Comparison of ENCODE assay signal across 9 mouse cellular contexts in the genomic region with DNA sequence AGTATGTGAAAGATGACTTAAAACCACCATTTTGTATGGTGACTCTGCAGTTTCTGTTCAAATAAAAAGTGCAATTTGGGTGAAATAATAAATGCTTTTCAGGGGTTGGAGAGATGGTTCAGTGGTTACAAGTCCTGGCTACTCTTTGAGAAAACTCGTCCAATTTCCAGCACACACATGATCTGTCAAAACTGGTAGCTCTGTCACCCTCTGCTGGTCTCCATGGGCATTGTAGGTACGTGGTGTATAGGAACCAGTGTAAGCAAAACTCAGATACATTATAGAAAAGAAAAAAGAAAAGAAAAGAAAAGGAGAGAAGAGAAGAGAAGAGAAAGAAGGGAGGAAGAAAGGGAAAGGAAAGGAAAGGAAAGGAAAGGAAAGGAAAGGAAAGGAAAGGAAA.
DNase-seq lines count a peak whose midpoint lies in the region; ATAC-seq and TF ChIP-seq lines count a peak whose summit lies in the region.
"Had no signal": no experiment of that assay in that cellular context is flagged by ENCODE, and none has a peak within 500 bp of the region (broad histone marks: within the 10 kb centered on the region; RNA-seq: fewer than 3 reads in every experiment).

No protein-coding gene starts in this region.

- H3K4me1 ChIP-seq in midbrain, embryonic 14.5 days (ENCODE audit: control insufficient read depth, insufficient read depth, low read length) = no peaks in the 10 kb centered on the region
- no peaks in the 10 kb centered on the region for H3K4me1 ChIP-seq in midbrain, embryonic 13.5 days (replicated peaks)
- no peaks in the 10 kb centered on the region for H3K4me1 ChIP-seq in hindbrain, postnatal 0 days (ENCODE audit: insufficient read depth, low read length)
- H3K4me1 ChIP-seq: liver, embryonic 15.5 days had no signal

- H3K4me3 ChIP-seq in midbrain, embryonic 14.5 days (replicated peaks; ENCODE audit: low read depth, low read length) = no peak overlapping the region
- no peak overlapping the region for H3K4me3 ChIP-seq in midbrain, embryonic 13.5 days (replicated peaks)
- no peak overlapping the region for H3K4me3 ChIP-seq in hindbrain, postnatal 0 days (ENCODE audit: low read length)
- H3K4me3 ChIP-seq: liver, embryonic 15.5 days had no signal

- WGBS in midbrain, embryonic 14.5 days = 26% methylated on average over 2 of the region's 2 CpGs
- 26% methylated on average over 2 of the region's 2 CpGs for WGBS in midbrain, embryonic 13.5 days
- WGBS in hindbrain, postnatal 0 days = 32% methylated on average over 2 of the region's 2 CpGs

- no peak overlapping the region for H3K4me2 ChIP-seq in midbrain, embryonic 14.5 days (ENCODE audit: low read length)
- H3K4me2 ChIP-seq in midbrain, embryonic 13.5 days (replicated peaks) = no peak overlapping the region
- H3K4me2 ChIP-seq in hindbrain, postnatal 0 days (ENCODE audit: low read depth, low read length) = no peak overlapping the region
- H3K4me2 ChIP-seq: liver, embryonic 15.5 days had no signal

- no peak for ATAC-seq in midbrain, embryonic 14.5 days (ENCODE audit: low FRiP score, low TSS enrichment)
- no peak for ATAC-seq in midbrain, embryonic 13.5 days
- no peak for ATAC-seq in hindbrain, postnatal 0 days
- ATAC-seq in megakaryocyte-erythroid progenitor cell, adult 5-6 weeks (replicated peaks; ENCODE audit: low FRiP score, low TSS enrichment, poor library complexity, severe bottlenecking) = peak; percentile 63; the same call in 1 of the 2 replicates

- peak; percentile 54 for TF ChIP-seq CTCF in hindbrain, postnatal 0 days (IDR thresholded peaks at IDR 0.05; ENCODE audit: low read depth)

- H3K36me3 ChIP-seq in midbrain, embryonic 14.5 days (ENCODE audit: control insufficient read depth, insufficient read depth, low read length) = no peaks in the 10 kb centered on the region
- no peaks in the 10 kb centered on the region for H3K36me3 ChIP-seq in midbrain, embryonic 13.5 days
- no peaks in the 10 kb centered on the region for H3K36me3 ChIP-seq in hindbrain, postnatal 0 days (ENCODE audit: insufficient read depth, low read length)
- H3K36me3 ChIP-seq: liver, embryonic 15.5 days had no signal

- H3K9me3 ChIP-seq in midbrain, embryonic 14.5 days (ENCODE audit: control insufficient read depth, low read length) = no peaks in the 10 kb centered on the region
- no peaks in the 10 kb centered on the region for H3K9me3 ChIP-seq in midbrain, embryonic 13.5 days
- H3K9me3 ChIP-seq in hindbrain, postnatal 0 days (ENCODE audit: low read length) = no peaks in the 10 kb centered on the region
- H3K9me3 ChIP-seq: liver, embryonic 15.5 days had no signal

- no peaks in the 10 kb centered on the region for H3K27me3 ChIP-seq in midbrain, embryonic 14.5 days (ENCODE audit: control insufficient read depth, insufficient read depth, low read length)
- H3K27me3 ChIP-seq in midbrain, embryonic 13.5 days = no peaks in the 10 kb centered on the region
- H3K27me3 ChIP-seq in hindbrain, postnatal 0 days (ENCODE audit: insufficient read depth, low read length) = no peaks in the 10 kb centered on the region
- H3K27me3 ChIP-seq: liver, embryonic 15.5 days had no signal

- H3K9ac ChIP-seq in midbrain, embryonic 14.5 days (replicated peaks; ENCODE audit: low read length) = no peak overlapping the region
- no peak overlapping the region for H3K9ac ChIP-seq in midbrain, embryonic 13.5 days (replicated peaks)
- H3K9ac ChIP-seq in hindbrain, postnatal 0 days (replicated peaks; ENCODE audit: low read length) = no peak overlapping the region
- H3K9ac ChIP-seq: liver, embryonic 15.5 days had no signal

- no peak overlapping the region for H3K27ac ChIP-seq in midbrain, embryonic 14.5 days (replicated peaks; ENCODE audit: low read depth, low read length)
- H3K27ac ChIP-seq in midbrain, embryonic 13.5 days = no peak overlapping the region
- no peak overlapping the region for H3K27ac ChIP-seq in hindbrain, postnatal 0 days
- H3K27ac ChIP-seq: liver, embryonic 15.5 days had no signal

- DNase-seq in cerebellum, postnatal 10 days = peak; percentile 76 to 81
- DNase-seq in cerebellum, adult 8-10 months = no peak
- DNase-seq in midbrain, embryonic 14.5 days = peak; percentile 64
- DNase-seq in hindbrain, postnatal 0 days (ENCODE audit: low spot score) = peak; percentile 62
- DNase-seq in urinary bladder, postnatal 10 days (ENCODE audit: low spot score) = no peak
- no peak for DNase-seq in spleen, adult 18-20 months

Comparison
In these comparisons a context has a peak if more than half of its experiments do, and no peak if none do; other contexts are left out.
1. DNase-seq: peak in cerebellum, postnatal 10 days (2 of 2), midbrain, embryonic 14.5 days (single experiment) and hindbrain, postnatal 0 days (single experiment); none in cerebellum, adult 8-10 months (single experiment), urinary bladder, postnatal 10 days (single experiment) and spleen, adult 18-20 months (0 of 2).